Mouse (Mus musculus) stomach, postnatal 0 days (tissue): ENCODE results near the gene Yipf3. TPM values are rescaled to one million over a fixed set of nuclear protein-coding genes. Genes with fewer than 3 reads are reported as not detected.

Source experiments
- ATAC-seq: fragments of 200-750 bp; cut with Nextera tagmentation; 2 replicates; pipeline ENCODE4 v1.8.0; 2017; ENCODE audit not compliant: low FRiP score, low TSS enrichment
- DNase-seq: peaks from one replicate; pipeline ENCODE4 v3.0.0-alpha.2; 2016; ENCODE audit warnings: low spot score
- H3K27ac ChIP-seq: fragments of 300-500 bp; sonication (generic); replicated peaks from 2 replicates; pipeline ENCODE4 v1.5.1; 2014; ENCODE audit warnings: mild to moderate bottlenecking, control low read depth
- H3K27me3 ChIP-seq: fragments of 300-500 bp; sonication (generic); 2 replicates; pipeline ENCODE4 v1.6.1; 2014; ENCODE audit warnings: low read length; ENCODE audit not compliant: control insufficient read depth, insufficient read depth
- H3K36me3 ChIP-seq: fragments of 300-500 bp; sonication (generic); 2 replicates; pipeline ENCODE4 v1.6.1; 2014; ENCODE audit warnings: low read length, mixed read lengths; ENCODE audit not compliant: control insufficient read depth, insufficient read depth
- H3K4me1 ChIP-seq: fragments of 300-500 bp; sonication (generic); replicated peaks from 2 replicates; pipeline ENCODE4 v1.6.1; 2014; ENCODE audit warnings: antibody characterized with exemption; ENCODE audit not compliant: control insufficient read depth, insufficient read depth
- H3K4me2 ChIP-seq: fragments of 300-500 bp; sonication (generic); replicated peaks from 2 replicates; pipeline ENCODE4 v1.6.1; 2014; ENCODE audit warnings: low read depth, mild to moderate bottlenecking, control low read depth, moderate library complexity
- H3K4me3 ChIP-seq: fragments of 300-500 bp; sonication (generic); 2 replicates; pipeline ENCODE4 v1.5.1; 2014; ENCODE audit warnings: low read depth, low read length, control low read depth
- H3K9ac ChIP-seq: fragments of 300-500 bp; sonication (generic); 2 replicates; pipeline ENCODE4 v1.6.1; 2014; ENCODE audit warnings: mild to moderate bottlenecking, low read length, control low read depth, mixed read lengths
- H3K9me3 ChIP-seq: fragments of 300-500 bp; sonication (generic); 2 replicates; pipeline ENCODE4 v1.6.1; 2016; ENCODE audit warnings: low read length; ENCODE audit not compliant: control insufficient read depth
- CTCF ChIP-seq: IDR thresholded peaks from 2 replicates; pipeline ENCODE4 v1.5.1; 2016; ENCODE audit warnings: antibody characterized with exemption, low read depth, mild to moderate bottlenecking, moderate library complexity
- EP300 ChIP-seq: optimal IDR thresholded peaks from 2 replicates; pipeline ENCODE3; 2016; ENCODE audit warnings: antibody characterized with exemption
- WGBS: fragments of 180-500 bp; shearing (Covaris S2); extraction: QIAGEN DNeasy Blood & Tissue Kit; methylation state at CpG from one replicate; pipeline ENCODE4 v1.1.7; 2014; 5-methylcytosine and 5-hydroxymethylcytosine counted together
- polyA plus RNA-seq: library from polyadenylated mRNA; unstranded; fragments of >200 nt; fragmentation: Nextera tagmentation; extraction: Ambion mirVana; gene quantifications from 2 replicates; pipeline ENCODE4 v1.2.1, GENCODE M21; 2015

The Yipf3 gene
- polyA plus RNA-seq, 1 experiment from 2014 or later, result 119 TPM

DNA sequence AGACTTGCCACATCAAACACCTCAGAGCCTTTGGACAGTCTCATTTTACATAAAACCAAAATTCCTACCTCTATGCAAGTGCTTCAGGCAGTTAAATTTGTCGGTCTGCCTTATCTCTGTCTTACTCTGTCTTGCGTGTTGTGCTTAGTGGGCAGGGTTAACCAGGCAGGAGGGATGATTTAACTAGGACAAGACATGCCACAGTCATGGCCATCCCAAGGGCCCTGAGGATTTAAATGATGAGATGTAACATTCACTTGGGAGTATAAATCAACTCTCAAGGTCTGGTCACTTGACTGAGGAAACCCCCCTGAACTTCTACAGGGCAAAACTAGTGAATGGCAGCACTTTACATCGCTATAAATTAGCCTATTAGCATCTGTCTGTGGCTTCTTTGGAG lies 26.3 kb upstream of the Yipf3 start:
- no peak overlapping the region for H3K27ac ChIP-seq
- no peaks in the 10 kb centered on the region for H3K4me1 ChIP-seq
- ATAC-seq, result no peak
- DNase-seq, result no peak
- H3K4me3 ChIP-seq, result no peak overlapping the region
- no peak overlapping the region for H3K9ac ChIP-seq
- H3K4me2 ChIP-seq, result no peak overlapping the region
- peaks cover 47% of the 10 kb centered on the region for H3K36me3 ChIP-seq
- no peaks in the 10 kb centered on the region for H3K27me3 ChIP-seq
- WGBS, result 94% methylated on average over 3 of the region's 3 CpGs
- H3K9me3 ChIP-seq, result no peaks in the 10 kb centered on the region
- TF ChIP-seq EP300 (no peak), CTCF (no peak)

DNA sequence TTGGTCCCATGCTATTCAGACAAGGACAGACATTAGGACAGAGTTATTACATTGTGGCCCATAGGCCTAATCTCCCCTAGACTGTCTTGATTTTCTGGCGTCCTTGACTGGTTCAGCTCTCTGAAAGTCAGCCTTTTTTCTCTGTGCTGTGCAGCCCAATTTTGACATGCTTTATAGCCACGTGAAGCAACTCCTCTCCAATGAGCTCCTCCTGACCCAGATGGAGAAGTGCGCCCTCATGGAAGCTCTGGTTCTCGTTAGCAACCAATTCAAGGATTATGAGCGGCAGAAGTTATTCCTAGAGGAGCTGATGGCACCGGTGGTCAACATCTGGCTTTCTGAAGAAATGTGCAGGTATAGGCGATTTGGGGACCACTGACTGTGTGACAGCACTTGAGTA lies 20.3 kb upstream of the Yipf3 start:
- DNase-seq (no peak), ATAC-seq (no peak)
- H3K9me3 ChIP-seq, result no peaks in the 10 kb centered on the region
- no peak overlapping the region for H3K4me2 ChIP-seq
- H3K4me1 ChIP-seq, result no peaks in the 10 kb centered on the region
- no peak overlapping the region for H3K9ac ChIP-seq
- H3K36me3 ChIP-seq, result peaks cover 36% of the 10 kb centered on the region
- WGBS, result 88% methylated on average over 7 of the region's 7 CpGs
- no peaks in the 10 kb centered on the region for H3K27me3 ChIP-seq
- H3K4me3 ChIP-seq, result no peak overlapping the region
- H3K27ac ChIP-seq, result no peak overlapping the region
- TF ChIP-seq CTCF, result no peak
- TF ChIP-seq EP300, result no peak

DNA sequence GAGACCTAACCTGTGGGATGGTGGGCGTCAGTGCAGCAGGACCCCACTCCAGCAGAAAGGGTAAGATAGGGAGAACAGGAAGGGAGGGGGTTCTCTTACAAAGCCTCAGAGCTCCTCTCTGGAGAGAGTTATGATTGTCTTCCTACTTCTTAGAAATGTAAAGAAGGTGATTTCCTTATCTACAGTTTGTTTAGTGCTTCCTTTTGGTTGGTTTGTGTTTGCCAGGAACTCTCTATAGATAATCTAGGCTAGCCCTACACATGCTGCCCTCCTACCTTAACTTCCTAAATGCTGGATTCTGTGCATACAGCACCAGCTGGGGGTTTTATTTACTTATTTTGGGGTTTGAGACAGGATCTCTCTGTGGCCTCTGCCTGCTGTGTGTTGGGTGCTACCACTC lies 11.8 kb upstream of the Yipf3 start:
- Histone ChIP-seq H3K4me2 (no peak overlapping the region), H3K9me3 (no peaks in the 10 kb centered on the region), H3K4me3 (no peak overlapping the region), H3K9ac (no peak overlapping the region), H3K4me1 (no peaks in the 10 kb centered on the region), H3K27ac (no peak overlapping the region), H3K36me3 (peaks cover 32% of the 10 kb centered on the region), H3K27me3 (no peaks in the 10 kb centered on the region)
- DNase-seq (no peak), ATAC-seq (no peak)
- TF ChIP-seq EP300 (no peak), CTCF (no peak)
- WGBS, result 88% methylated on average over 1 of the region's 1 CpGs

DNA sequence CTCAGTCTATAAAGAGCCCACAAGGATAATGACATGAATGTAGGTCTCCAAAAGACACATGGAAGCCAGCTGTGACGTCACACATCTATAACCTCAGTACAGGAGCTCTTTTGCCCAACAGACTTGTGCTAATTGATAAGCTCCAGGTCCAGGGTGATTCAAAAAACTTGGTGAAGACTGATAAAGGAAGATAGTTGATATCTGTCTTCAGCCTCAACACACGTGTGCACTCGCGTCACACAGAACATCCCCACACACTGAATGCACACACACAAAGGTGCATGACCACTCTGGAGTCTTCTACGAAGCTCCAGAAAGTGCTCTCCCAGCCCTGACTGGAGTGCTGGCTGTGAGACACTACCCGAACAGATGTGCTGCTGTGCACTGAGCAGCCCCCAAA lies 10.8 kb upstream of the Yipf3 start:
- Histone ChIP-seq H3K4me2 (no peak overlapping the region), H3K9me3 (no peaks in the 10 kb centered on the region), H3K36me3 (peaks cover 36% of the 10 kb centered on the region), H3K27ac (no peak overlapping the region), H3K4me1 (no peaks in the 10 kb centered on the region), H3K9ac (no peak overlapping the region), H3K27me3 (no peaks in the 10 kb centered on the region), H3K4me3 (no peak overlapping the region)
- no peak for ATAC-seq
- TF ChIP-seq EP300, result no peak
- TF ChIP-seq CTCF, result no peak
- WGBS, result 90% methylated on average over 6 of the region's 6 CpGs
- DNase-seq, result no peak

DNA sequence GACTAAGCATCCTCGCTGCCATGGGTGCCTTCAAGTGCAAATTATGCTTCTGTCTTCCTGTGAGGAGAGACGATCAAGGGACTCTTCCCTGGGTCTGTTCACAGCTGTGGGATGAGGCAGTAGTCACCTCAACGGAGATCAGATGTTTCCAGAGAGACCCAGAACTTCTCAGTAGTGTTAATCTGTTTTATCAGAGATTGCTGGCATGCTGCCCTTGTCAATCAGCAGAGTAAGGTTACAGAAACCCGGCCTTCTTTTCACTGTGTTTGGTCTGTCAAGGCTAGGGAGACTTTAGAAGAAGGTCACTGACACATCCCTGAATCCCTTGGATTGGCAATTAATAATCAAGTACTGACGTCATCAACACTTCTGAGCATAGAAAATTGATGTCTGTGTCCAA lies 10.4 kb upstream of the Yipf3 start:
- ATAC-seq, result no peak
- no peak for DNase-seq
- H3K36me3 ChIP-seq, result peaks cover 36% of the 10 kb centered on the region

DNA sequence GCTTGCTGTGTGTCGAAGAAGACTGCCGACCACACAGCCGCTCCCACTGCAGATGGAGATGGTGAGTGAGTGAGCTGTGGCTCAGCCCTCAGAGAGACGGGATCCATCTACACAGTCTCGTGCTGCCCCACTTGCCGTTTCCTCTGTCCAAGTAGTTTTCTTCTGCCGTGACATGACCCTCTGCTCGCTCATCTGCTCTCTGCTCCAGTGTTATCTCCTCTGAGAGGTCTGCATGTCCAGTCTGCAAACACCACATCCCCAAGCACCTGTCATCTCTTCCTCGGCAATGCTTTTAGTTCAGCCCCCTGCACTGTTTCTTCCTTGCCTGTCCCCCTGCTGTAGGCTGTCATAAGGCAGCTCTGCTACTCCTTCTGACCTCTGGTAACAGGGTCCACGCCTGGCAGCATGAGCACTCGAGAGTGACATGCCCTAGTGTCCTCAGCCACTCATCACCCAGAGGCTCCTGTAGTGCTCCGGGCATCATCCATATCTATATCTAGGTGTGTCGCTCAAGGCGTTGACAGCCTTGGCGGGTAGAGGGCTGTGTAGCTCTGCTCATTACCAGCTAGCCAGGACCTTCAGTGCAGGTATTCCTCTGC lies 8.3 kb upstream of the Yipf3 start:
- ATAC-seq (no peak), DNase-seq (no peak)
- Histone ChIP-seq H3K36me3 (peaks cover 34% of the 10 kb centered on the region; the same call in 1 of the 2 replicates), H3K27ac (no peak overlapping the region), H3K27me3 (no peaks in the 10 kb centered on the region), H3K4me3 (no peak overlapping the region), H3K4me2 (no peak overlapping the region), H3K9me3 (no peaks in the 10 kb centered on the region), H3K4me1 (no peaks in the 10 kb centered on the region), H3K9ac (no peak overlapping the region)
- TF ChIP-seq CTCF (no peak), EP300 (no peak)
- WGBS, result 95% methylated on average over 15 of the region's 15 CpGs

More for the DNA sequence above, 10.4 kb upstream of the Yipf3 start:
- 79% methylated on average over 5 of the region's 5 CpGs for WGBS
- Histone ChIP-seq H3K9ac (no peak overlapping the region), H3K27me3 (no peaks in the 10 kb centered on the region), H3K27ac (no peak overlapping the region), H3K4me2 (no peak overlapping the region), H3K9me3 (no peaks in the 10 kb centered on the region), H3K4me1 (no peaks in the 10 kb centered on the region), H3K4me3 (no peak overlapping the region)
- TF ChIP-seq CTCF, result no peak
- TF ChIP-seq EP300, result no peak
